Mouse (Mus musculus): ENCODE measurements around the gene Eif3l. TPM values are rescaled to one million over a fixed set of nuclear protein-coding genes. Genes with fewer than 3 reads are reported as not detected.

Gene Eif3l
- polyA plus RNA-seq, 1 experiment from 2014 or later, result 224 TPM

DNA sequence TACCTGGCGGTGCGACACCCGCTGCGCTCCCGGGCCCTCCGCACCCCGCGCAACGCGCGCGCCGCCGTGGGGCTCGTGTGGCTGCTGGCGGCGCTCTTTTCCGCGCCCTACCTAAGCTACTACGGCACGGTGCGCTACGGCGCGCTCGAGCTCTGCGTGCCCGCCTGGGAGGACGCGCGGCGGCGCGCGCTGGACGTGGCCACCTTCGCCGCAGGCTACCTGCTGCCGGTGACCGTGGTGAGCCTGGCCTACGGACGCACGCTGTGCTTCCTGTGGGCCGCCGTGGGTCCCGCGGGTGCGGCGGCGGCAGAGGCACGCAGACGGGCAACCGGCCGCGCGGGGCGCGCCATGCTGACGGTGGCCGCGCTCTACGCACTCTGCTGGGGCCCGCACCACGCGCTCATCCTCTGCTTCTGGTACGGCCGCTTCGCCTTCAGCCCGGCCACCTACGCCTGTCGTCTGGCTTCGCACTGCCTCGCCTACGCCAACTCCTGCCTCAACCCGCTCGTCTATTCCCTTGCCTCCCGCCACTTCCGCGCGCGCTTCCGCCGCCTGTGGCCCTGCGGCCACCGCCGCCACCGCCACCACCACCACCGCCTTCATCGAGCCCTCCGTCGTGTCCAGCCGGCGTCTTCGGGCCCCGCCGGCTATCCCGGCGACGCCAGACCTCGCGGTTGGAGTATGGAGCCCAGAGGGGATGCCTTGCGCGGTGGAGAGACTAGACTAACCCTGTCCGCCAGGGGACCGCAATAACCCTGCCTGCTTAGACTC, 32.1 kb upstream of the Eif3l start:
- no peak overlapping the region for H3K27ac ChIP-seq (ENCODE audit: low read length)
- WGBS, result under 1% methylated on average over 94 of the region's 105 CpGs
- peaks cover 12% of the 10 kb centered on the region for H3K27me3 ChIP-seq (ENCODE audit: control insufficient read depth, insufficient read depth, low read length)
- H3K4me2 ChIP-seq (replicated peaks; ENCODE audit: low read depth, low read length), result peak overlapping the region; percentile 99
- no peak overlapping the region; the same call in 1 of the 2 replicates for H3K9ac ChIP-seq (replicated peaks; ENCODE audit: low read depth, low read length)
- H3K36me3 ChIP-seq (ENCODE audit: control insufficient read depth, insufficient read depth, low read length), result no peaks in the 10 kb centered on the region
- H3K4me3 ChIP-seq (ENCODE audit: low read depth, low read length), result peak overlapping the region; percentile 54
- peaks cover 20% of the 10 kb centered on the region; the same call in 1 of the 2 replicates for H3K4me1 ChIP-seq (ENCODE audit: control insufficient read depth, insufficient read depth, low read length)
- H3K9me3 ChIP-seq (ENCODE audit: control insufficient read depth, low read depth, low read length), result no peaks in the 10 kb centered on the region
- 0 out of 2 replicates have a peak, but pooled peaks have one; percentile 2 for ATAC-seq (ENCODE audit: insufficient number of reproducible peaks, insufficient read depth, low FRiP score, low read depth)

DNA sequence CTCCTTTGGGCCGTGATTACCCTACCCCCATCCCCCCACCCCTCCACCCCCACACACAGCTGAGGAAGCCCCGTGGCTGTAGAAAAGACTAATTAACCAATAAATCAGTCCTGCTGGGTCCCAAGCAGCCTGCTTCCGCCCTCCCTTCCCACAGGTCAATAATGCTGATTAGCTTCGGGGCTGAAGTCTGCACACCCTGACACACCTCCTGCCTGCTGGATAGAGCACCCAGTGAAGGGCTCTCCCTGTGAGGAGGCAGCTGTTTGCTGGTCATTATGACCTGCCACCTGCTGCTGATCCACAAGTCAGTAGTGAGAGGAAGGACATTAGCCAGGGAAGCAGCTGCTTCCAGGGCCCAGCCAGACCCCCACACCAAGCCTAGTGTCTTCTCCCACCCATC, 30.1 kb upstream of the Eif3l start:
- H3K4me3 ChIP-seq (ENCODE audit: low read depth, low read length), result no peak overlapping the region
- ATAC-seq (ENCODE audit: insufficient number of reproducible peaks, insufficient read depth, low FRiP score, low read depth), result peak; percentile 39; the same call in 1 of the 2 replicates
- H3K9ac ChIP-seq (replicated peaks; ENCODE audit: low read depth, low read length), result no peak overlapping the region
- peaks cover 12% of the 10 kb centered on the region for H3K27me3 ChIP-seq (ENCODE audit: control insufficient read depth, insufficient read depth, low read length)
- no peaks in the 10 kb centered on the region for H3K9me3 ChIP-seq (ENCODE audit: control insufficient read depth, low read depth, low read length)
- no peaks in the 10 kb centered on the region for H3K36me3 ChIP-seq (ENCODE audit: control insufficient read depth, insufficient read depth, low read length)
- peak overlapping the region; percentile 58 for H3K27ac ChIP-seq (ENCODE audit: low read length)
- WGBS, result 20% methylated on average over 4 of the region's 4 CpGs
- H3K4me2 ChIP-seq (replicated peaks; ENCODE audit: low read depth, low read length), result no peak overlapping the region
- peaks cover 18% of the 10 kb centered on the region; the same call in 1 of the 2 replicates for H3K4me1 ChIP-seq (ENCODE audit: control insufficient read depth, insufficient read depth, low read length)

DNA sequence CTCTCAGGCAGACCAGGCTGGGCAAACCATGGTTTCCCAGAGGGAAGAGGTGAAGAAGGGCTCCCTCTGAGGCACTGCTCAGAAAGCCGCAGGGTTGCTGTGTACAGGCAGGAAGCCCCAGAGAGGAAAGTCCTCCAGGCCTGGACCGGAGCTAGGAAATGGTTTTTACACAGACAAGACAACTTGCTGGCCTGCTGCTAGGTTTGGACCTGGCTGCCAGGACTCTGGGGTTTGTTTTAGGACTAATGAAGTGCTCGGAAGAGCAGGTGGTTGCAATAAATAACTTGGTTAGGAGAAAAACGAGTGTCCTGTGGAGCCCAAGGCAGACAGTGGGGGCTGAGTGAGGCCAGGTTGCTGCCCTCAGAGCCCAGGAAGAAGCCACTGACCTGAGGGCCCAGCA, 26.8 kb upstream of the Eif3l start:
- WGBS, result 63% methylated on average over 4 of the region's 4 CpGs
- no peak overlapping the region for H3K4me2 ChIP-seq (replicated peaks; ENCODE audit: low read depth, low read length)
- H3K4me3 ChIP-seq (ENCODE audit: low read depth, low read length), result no peak overlapping the region
- H3K36me3 ChIP-seq (ENCODE audit: control insufficient read depth, insufficient read depth, low read length), result peaks cover 7% of the 10 kb centered on the region; the same call in 1 of the 2 replicates
- no peak for ATAC-seq (ENCODE audit: insufficient number of reproducible peaks, insufficient read depth, low FRiP score, low read depth)
- H3K4me1 ChIP-seq (ENCODE audit: control insufficient read depth, insufficient read depth, low read length), result peaks cover 11% of the 10 kb centered on the region; the same call in 1 of the 2 replicates
- no peaks in the 10 kb centered on the region for H3K9me3 ChIP-seq (ENCODE audit: control insufficient read depth, low read depth, low read length)
- H3K27ac ChIP-seq (ENCODE audit: low read length), result no peak overlapping the region
- H3K27me3 ChIP-seq (ENCODE audit: control insufficient read depth, insufficient read depth, low read length), result no peaks in the 10 kb centered on the region
- H3K9ac ChIP-seq (replicated peaks; ENCODE audit: low read depth, low read length), result no peak overlapping the region

DNA sequence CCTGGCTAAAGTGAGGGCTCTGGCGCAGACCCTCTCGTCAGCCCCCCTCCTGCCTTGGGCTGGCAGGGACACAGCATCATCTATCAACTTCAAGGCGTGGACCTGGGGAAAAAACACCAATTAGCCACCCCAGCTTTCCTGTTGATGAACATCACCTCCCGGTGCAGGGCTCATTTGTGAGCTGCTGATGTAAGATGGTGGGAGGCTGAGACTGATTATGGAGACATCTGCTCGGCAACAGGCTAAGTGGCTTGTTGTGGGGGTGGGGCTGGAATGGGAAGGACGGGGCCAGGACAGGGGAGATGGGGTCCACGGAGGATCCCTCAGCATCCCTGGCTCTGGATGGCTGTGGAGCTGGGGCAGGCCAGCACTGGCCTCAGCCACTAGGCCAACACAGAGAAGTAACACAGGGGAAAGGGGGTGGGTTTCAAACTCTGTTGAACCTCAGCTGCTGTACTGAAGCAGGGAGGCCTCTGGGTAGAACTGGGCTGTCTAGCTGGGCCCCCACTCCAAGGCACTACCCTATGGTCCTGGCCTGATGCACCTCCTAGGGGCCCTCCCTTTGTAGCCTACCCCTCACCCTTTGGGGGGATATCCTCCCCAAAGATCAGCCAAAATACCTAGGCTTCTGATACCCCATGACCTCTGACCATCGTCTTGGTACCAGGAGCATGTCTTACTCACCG, 24.7 kb upstream of the Eif3l start:
- Histone ChIP-seq H3K27ac (ENCODE audit: low read length) (peak overlapping the region; percentile 34; the same call in 1 of the 2 replicates), H3K9ac (replicated peaks; ENCODE audit: low read depth, low read length) (no peak overlapping the region), H3K27me3 (ENCODE audit: control insufficient read depth, insufficient read depth, low read length) (no peaks in the 10 kb centered on the region), H3K4me3 (ENCODE audit: low read depth, low read length) (no peak overlapping the region), H3K36me3 (ENCODE audit: control insufficient read depth, insufficient read depth, low read length) (peaks cover 27% of the 10 kb centered on the region), H3K4me1 (ENCODE audit: control insufficient read depth, insufficient read depth, low read length) (peaks cover 11% of the 10 kb centered on the region; the same call in 1 of the 2 replicates), H3K4me2 (replicated peaks; ENCODE audit: low read depth, low read length) (no peak overlapping the region), H3K9me3 (ENCODE audit: control insufficient read depth, low read depth, low read length) (no peaks in the 10 kb centered on the region)
- ATAC-seq (ENCODE audit: insufficient number of reproducible peaks, insufficient read depth, low FRiP score, low read depth), result peak; percentile 24; the same call in 1 of the 2 replicates
- 47% methylated on average over 9 of the region's 9 CpGs for whole genome bisulfite sequencing

DNA sequence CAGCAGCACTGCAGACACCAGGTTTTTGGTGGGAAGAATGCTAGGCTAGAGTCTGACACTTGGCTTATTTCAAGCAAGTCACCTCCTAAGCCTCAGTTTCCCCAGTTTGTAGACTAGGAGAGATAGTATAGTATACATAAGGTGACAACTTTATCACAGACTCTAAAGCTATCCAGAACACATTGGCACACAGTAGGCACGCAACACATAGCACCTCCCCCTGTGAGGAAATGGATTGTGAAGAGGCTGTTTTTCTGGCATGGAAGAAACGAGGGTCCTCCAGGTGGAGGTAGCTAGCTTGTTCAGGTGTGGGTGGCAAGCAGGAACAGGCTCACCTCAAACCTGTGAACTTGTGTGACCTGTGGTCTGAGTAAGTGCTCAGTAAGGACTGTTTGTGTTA, 24.0 kb upstream of the Eif3l start:
- Histone ChIP-seq H3K27ac (ENCODE audit: low read length) (peak overlapping the region; percentile 34; the same call in 1 of the 2 replicates), H3K9ac (replicated peaks; ENCODE audit: low read depth, low read length) (no peak overlapping the region), H3K27me3 (ENCODE audit: control insufficient read depth, insufficient read depth, low read length) (no peaks in the 10 kb centered on the region), H3K4me2 (replicated peaks; ENCODE audit: low read depth, low read length) (no peak overlapping the region), H3K36me3 (ENCODE audit: control insufficient read depth, insufficient read depth, low read length) (peaks cover 33% of the 10 kb centered on the region), H3K4me3 (ENCODE audit: low read depth, low read length) (no peak overlapping the region), H3K4me1 (ENCODE audit: control insufficient read depth, insufficient read depth, low read length) (peaks cover 11% of the 10 kb centered on the region; the same call in 1 of the 2 replicates), H3K9me3 (ENCODE audit: control insufficient read depth, low read depth, low read length) (no peaks in the 10 kb centered on the region)
- 0 out of 2 replicates have a peak, but pooled peaks have one; percentile 28 for ATAC-seq (ENCODE audit: insufficient number of reproducible peaks, insufficient read depth, low FRiP score, low read depth)
- WGBS, result 63% methylated on average over 2 of the region's 2 CpGs

DNA sequence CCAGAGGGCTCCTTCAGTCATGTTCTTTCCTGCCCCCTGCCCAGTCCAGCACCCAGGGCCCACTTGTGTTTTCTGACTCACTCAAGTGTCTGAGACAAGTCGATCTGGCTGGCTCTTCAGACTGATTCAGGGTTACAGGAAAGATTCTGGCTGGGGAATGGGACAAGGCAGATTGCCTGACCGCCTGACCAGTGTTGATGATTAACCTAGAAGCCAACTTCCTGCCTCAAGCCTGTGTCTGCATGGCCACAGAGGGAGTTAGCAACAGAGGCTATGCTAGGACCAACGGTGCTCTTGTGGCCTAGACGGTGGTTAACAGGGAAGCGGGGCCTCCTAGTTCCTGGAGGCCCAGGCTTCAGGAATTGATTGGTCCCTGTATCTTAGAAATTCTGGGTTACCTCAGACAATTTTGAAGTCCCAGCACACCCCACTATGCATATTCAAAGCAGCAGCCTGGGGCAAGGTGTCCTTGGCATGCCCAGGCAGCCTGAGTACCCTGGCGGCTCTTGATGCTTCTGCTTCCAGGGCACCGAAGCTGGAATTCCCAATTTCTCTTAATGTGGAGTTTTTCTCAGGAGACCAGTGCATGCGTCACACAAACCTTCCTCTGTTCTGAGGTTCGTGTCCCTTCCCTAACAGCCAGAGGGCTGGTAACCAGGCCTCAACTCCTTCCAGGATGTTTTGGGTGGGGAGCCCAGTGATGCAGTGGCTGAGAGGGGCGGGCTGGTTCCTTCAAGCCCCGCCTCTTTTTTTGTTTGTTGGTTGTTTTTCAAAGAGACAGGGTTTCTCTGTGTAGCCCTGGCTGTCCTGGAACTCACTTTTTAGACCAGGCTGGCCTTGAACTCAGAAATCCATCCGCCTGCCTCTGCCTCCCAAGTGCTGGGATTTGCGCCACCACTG, 23.3 kb upstream of the Eif3l start:
- peaks cover 40% of the 10 kb centered on the region for H3K36me3 ChIP-seq (ENCODE audit: control insufficient read depth, insufficient read depth, low read length)
- H3K27ac ChIP-seq (ENCODE audit: low read length), result peak overlapping the region; percentile 34
- no peak overlapping the region for H3K4me3 ChIP-seq (ENCODE audit: low read depth, low read length)
- H3K4me2 ChIP-seq (replicated peaks; ENCODE audit: low read depth, low read length), result no peak overlapping the region
- no peak overlapping the region for H3K9ac ChIP-seq (replicated peaks; ENCODE audit: low read depth, low read length)
- no peaks in the 10 kb centered on the region for H3K27me3 ChIP-seq (ENCODE audit: control insufficient read depth, insufficient read depth, low read length)
- no peaks in the 10 kb centered on the region for H3K9me3 ChIP-seq (ENCODE audit: control insufficient read depth, low read depth, low read length)
- ATAC-seq (ENCODE audit: insufficient number of reproducible peaks, insufficient read depth, low FRiP score, low read depth), result peak; percentile 60
- WGBS, result 65% methylated on average over 13 of the region's 13 CpGs
- peaks cover 11% of the 10 kb centered on the region; the same call in 1 of the 2 replicates for H3K4me1 ChIP-seq (ENCODE audit: control insufficient read depth, insufficient read depth, low read length)

DNA sequence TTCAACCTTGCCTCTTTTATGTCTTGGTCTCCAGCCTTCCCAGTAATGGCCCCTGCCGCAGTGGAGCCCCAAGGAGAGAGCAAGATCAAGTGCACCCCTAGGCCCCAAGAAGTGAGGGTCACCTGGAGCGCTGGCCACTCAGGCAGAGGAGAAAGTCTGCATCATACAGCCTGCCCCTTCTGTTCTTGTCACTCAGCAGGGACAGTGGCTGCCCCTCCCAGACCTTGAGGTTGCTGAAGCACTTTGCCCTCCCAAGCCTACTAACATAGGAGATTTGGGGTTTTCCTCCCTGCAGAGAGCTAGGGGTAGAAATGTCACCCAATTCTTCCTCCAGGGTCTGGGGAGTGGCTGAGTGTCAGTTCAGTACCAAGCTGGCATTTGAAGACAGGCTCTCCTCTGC, 22.6 kb upstream of the Eif3l start:
- H3K9me3 ChIP-seq (ENCODE audit: control insufficient read depth, low read depth, low read length), result no peaks in the 10 kb centered on the region
- no peak overlapping the region; the same call in 1 of the 2 replicates for H3K27ac ChIP-seq (ENCODE audit: low read length)
- no peak overlapping the region for H3K4me2 ChIP-seq (replicated peaks; ENCODE audit: low read depth, low read length)
- H3K27me3 ChIP-seq (ENCODE audit: control insufficient read depth, insufficient read depth, low read length), result no peaks in the 10 kb centered on the region
- no peak overlapping the region for H3K9ac ChIP-seq (replicated peaks; ENCODE audit: low read depth, low read length)
- H3K36me3 ChIP-seq (ENCODE audit: control insufficient read depth, insufficient read depth, low read length), result peaks cover 43% of the 10 kb centered on the region
- no peak overlapping the region for H3K4me3 ChIP-seq (ENCODE audit: low read depth, low read length)
- H3K4me1 ChIP-seq (ENCODE audit: control insufficient read depth, insufficient read depth, low read length), result peaks cover 11% of the 10 kb centered on the region; the same call in 1 of the 2 replicates
- WGBS, result 86% methylated on average over 2 of the region's 2 CpGs
- no peak for ATAC-seq (ENCODE audit: insufficient number of reproducible peaks, insufficient read depth, low FRiP score, low read depth)

DNA sequence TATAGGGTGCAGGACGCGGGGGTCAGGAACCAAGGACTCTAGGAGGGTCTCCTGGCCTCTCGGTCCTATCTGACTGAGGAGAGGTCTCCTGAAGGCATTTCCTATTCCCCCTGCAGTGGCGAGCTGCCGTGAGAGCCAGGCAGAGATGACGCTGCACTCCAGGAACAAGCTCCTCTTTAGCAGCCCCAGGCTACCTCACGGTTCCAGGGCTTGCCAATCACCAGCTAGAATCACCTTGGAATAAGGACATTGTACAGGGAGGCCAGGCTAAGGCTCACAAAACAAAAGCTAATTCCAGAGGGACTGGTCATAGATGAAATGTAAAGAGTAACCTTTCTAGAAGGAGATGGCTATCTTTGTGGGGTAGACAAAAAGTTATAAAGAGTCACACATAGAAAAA, 18.4 kb upstream of the Eif3l start:
- Histone ChIP-seq H3K4me3 (ENCODE audit: low read depth, low read length) (no peak overlapping the region), H3K9me3 (ENCODE audit: control insufficient read depth, low read depth, low read length) (no peaks in the 10 kb centered on the region), H3K9ac (replicated peaks; ENCODE audit: low read depth, low read length) (no peak overlapping the region), H3K4me1 (ENCODE audit: control insufficient read depth, insufficient read depth, low read length) (0 out of 2 replicates have a peak, but pooled peaks cover 1% of the 10 kb centered on the region), H3K4me2 (replicated peaks; ENCODE audit: low read depth, low read length) (no peak overlapping the region), H3K27ac (ENCODE audit: low read length) (no peak overlapping the region), H3K27me3 (ENCODE audit: control insufficient read depth, insufficient read depth, low read length) (no peaks in the 10 kb centered on the region), H3K36me3 (ENCODE audit: control insufficient read depth, insufficient read depth, low read length) (peaks cover 74% of the 10 kb centered on the region)
- no peak for ATAC-seq (ENCODE audit: insufficient number of reproducible peaks, insufficient read depth, low FRiP score, low read depth)
- WGBS, result 91% methylated on average over 7 of the region's 7 CpGs

Data from stomach, embryonic 14.5 days (tissue).